Mouse (Mus musculus) urinary bladder, adult 18-20 months (tissue): ENCODE measurements around the gene Cyp2d22.

Source experiments
- DNase-seq, 2 experiments: peaks; one replicate each; pipeline ENCODE4 v3.0.0; 2022; ENCODE audit warnings: low spot score in 2 of 2, mixed read lengths in 2 of 2

The Cyp2d22 gene

DNA sequence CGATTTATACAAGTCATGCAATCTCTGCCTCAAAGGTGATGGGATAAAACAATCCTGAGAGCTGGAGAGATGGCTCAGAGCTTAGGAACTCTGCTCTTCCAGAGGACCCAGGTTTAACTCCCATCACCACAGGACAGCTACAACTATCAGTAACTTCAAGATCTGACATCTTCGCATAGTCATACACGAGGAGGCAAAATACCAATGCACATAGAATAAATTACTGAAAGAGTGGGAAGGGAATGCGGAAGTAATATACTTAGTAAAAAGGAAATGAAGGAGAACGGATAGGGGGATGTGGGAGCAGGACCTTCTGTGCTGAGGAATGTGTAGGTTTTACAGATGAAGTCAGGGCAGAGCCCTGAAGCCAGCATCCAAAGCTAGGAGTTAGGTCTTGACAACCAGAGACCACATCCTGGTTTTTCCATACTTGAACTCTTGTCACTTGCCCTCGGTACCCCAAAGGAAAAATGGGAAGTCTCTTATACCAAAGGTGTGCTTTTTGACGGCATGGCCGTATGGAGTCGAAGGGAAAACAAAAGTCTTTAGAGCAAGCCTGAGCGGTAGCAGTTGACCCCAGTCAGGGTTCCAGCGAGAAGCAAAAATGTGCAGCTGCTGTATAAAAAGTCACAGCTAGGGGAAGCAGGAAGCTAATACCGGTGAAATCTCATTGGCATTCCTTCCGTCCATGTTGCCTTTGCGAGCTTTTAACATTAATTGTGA, 33.3 kb downstream of the Cyp2d22 start:
- DNase-seq = no peak

GRCm38 (mm10) chr15:82345820-82346470, 34.1 kb downstream of the Cyp2d22 start:
- DNase-seq = peak; percentile 95 to 96

GRCm38 (mm10) chr15:82344971-82345370, 35.1 kb downstream of the Cyp2d22 start:
- DNase-seq = no peak

DNA sequence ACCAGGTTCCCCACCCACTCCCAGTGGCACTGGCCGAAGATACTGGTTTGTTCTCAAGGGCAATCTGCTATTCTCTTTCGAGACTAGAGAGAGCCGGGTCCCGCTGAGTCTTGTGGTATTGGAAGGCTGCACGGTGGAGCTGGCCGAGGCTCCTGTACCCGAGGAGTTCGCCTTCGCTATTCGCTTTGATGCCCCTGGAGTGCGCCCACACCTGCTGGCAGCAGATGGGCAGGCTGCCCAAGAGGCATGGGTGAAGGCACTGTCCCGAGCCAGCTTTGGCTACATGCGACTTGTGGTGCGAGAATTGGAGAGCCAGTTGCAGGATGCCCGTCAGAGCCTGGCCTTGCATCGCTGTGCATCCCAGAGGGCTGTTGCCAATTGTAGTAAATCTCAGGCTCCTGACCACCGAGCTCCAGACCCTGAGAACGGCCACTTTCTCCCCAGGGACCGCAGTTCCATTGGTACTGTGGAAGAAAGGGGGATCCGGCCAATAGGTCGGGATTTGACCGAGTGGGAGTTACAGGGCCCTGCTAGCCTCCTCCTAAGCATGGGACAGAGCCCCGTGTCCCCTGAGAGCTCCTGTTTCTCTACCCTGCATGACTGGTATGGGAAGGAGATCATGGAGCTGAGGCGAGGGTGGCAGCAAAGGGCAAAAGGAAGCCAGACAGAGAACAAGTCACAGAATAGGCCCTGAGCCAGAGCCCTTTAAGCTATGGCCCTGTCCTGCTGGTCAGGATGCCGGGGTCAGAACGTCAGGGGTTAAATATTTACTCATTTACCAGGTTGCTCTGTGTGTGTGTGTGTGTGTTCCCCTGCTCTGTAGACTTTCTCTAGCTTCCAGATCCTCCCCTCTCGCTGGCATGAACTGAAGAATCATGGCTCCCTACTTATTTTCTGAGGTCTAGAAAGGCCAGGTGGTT, 36.4 kb downstream of the Cyp2d22 start:
- no peak for DNase-seq

DNA sequence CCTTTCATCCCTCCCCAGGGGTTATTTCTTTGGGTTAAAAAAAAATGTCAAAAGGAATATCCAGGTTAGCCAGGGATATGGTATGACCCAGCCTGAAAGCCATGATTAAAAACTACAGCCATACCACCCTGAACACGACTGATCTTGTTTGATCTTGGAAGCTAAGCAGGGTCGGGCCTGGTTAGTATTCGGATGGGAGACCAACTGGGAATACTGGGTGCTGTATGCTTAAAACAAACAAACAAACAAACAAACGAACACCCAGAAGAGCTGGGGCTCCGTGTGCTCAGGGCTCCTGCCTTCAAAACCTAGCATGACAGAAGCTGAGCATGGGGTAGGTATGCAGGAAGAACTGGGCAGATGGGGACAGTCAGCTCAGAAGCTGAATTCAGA, 37.5 kb downstream of the Cyp2d22 start:
- DNase-seq = no peak

GRCm38 (mm10) chr15:82341675-82342542, 38.2 kb downstream of the Cyp2d22 start:
- DNase-seq = no peak

- DNase-seq = peak; percentile 58 to 60
These were observed 39.0 kb downstream of the Cyp2d22 start for GRCm38 (mm10) chr15:82341036-82341501.

DNA sequence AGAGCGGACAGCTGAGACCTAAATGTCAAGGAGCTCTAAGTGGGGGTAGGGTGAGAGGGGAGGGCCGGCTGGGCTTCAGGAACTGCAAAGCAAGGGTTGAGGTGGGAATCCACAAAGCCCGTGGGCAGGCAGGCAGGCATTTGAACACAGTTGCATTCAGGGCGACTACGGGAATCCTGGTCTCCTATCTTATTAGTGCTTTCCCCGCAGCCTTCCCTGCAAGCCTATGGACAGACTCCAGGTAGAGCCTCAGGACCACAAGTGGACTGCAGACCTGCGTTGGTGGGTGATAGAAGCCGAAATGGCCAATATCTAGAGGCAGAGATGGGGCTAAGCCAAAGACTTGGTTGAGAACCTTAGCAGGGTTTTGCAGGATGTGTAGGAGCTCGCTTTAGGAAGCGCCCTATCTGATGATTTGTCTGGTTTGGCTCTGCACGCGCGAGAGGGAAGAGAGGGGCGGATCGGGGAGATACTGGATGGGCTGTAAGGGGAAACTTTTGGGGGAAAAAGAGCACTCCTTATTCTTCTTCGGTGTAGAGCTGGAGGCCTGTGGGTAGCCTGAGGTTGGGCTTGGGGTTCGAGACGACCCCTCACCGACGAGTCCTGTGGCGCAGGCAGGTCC, 39.5 kb downstream of the Cyp2d22 start:
- peak in 1 of 2 experiments; percentile 14 for DNase-seq

DNA sequence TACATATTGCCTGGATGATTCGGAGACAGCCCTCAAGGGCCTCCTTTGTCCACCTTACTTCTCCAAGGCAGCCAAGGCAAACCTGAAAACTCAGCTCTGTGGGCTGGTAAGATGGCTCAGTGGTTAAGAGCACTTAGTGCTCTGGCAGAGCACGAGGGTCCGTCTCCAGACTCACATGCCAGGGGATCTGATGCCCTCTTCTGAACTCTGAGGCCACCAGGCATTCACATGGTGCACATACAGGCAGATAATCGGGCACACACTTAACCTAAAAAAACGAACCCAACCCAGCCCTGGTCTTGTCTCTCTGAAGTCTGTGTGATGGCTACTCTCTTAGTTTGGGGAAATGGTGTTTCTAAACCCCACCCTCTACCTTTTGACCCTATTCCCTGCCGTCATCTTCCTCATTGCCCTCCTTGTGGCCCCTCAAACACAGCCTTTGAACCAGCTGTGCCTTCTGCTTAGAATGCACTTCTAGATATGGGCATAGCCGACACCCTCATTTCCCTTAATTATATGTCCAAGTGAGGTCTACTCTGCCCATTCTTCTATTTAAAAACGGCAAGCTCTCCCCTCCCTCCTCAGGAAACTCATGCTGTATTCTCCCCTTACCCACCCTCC, 40.3 kb downstream of the Cyp2d22 start:
- DNase-seq = no peak

GRCm38 (mm10) chr15:82339150-82339549, 40.9 kb downstream of the Cyp2d22 start:
- DNase-seq = no peak

- peak; percentile 93 for DNase-seq
These were observed 41.4 kb downstream of the Cyp2d22 start, which contains the start of the genes Naga, Pheta2 and Smdt1 for GRCm38 (mm10) chr15:82338593-82339112. TSS of gene Naga (minus strand) at chr15:82338925. TSS of gene Pheta2 (plus strand) at chr15:82338942. TSS of gene Smdt1 (plus strand) at chr15:82338959.

GRCm38 (mm10) chr15:82337875-82338274, 42.2 kb downstream of the Cyp2d22 start:
- no peak for DNase-seq

DNA sequence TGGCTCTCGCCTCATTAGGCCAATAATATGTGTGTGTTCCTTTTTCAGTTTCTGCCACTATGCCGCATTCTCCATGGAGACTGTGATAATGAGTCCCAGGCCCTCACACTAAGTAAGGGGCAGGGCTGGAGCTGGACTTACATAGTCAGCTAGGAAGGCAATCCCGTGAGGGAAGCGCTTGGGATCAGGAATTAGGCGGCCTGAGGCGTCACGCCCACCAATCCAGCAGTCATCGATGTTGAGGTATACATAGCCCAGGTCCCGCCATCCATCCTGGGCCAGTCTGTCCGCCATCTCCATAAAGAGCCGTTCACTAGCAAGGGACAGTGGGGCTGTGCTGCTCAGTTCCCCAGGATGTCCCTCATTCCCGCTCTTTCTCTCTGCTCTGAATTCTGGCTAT, 43.4 kb downstream of the Cyp2d22 start:
- DNase-seq = no peak

DNA sequence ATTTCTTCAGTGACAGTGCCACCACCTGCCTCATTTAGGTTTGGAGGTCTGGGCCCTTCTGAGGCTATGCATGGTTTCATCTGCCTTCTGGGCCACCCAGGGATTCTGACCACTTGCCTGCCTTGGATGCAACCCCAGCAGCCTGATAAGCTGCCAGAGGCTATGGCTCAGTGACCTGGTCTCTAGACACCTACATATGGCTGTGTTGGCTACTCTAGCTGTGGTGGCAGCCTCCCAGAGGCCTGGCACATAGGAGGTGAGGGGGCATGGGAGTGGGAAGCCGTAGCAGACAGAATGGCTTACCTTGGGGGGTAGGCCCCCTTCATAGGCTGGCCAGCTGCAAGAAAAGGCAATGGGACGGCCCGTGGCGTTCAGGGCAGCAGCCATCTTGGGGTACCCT, 44.9 kb downstream of the Cyp2d22 start:
- no peak for DNase-seq

DNA sequence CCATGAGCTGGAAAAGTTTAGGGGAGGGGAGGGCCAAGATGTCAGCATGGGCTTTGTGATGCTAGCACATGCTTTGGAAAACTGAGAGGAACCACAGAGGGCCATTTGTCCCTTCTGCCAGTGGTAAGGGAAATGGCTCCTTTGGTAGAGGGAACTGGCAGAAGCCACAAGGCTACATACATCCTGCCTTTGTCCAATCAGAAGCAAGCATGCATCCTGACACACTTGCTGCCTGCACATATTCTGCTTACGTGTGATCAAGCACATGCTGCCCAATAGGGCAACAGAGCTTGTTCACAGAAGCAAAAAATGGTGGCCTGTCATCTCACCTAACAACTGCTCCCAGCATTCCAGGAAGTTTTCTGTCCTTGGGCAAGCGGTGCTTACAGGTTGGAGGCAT, 54.7 kb downstream of the Cyp2d22 start:
- no peak for DNase-seq

GRCm38 (mm10) chr15:82322195-82322594, 57.9 kb downstream of the Cyp2d22 start:
- DNase-seq = no peak
